Mouse (Mus musculus): ENCODE measurements at regions not wholly inside any gene's neighbourhood (a gene's known extent, or its start where the extent isn't known, plus 50 kb on each side); places are given as distances from the start of the nearest gene placed in this dataset.
A peak's percentile ranks its signal among the peaks of the same experiment; 100 is the strongest.

DNA sequence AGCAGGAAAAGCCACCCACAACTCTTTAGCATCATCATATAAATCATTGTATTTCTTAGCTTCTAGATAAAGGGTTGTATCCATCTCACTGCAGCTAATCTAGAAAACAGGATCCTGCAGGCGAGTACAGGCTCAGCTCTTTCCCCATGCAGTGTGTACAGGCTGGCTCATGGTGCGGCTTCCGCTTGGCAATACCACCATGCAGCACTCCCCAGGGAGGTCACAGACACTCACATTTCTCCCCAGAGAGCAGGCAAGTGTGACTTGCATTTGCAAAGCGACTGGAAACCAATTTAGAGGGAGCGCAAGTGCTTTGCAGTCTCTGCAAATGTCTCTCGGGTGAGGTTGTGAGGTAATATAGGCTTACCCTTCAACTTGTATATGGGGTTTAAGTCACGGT is 69.1 kb upstream of the Zfp366 start:
- WGBS: 82% methylated on average over 7 of the region's 7 CpGs
- no peak overlapping the region for H3K4me3 ChIP-seq
- H3K9ac ChIP-seq: no peak overlapping the region
- no peaks in the 10 kb centered on the region for H3K36me3 ChIP-seq
- no peaks in the 10 kb centered on the region for H3K27me3 ChIP-seq
- H3K4me1 ChIP-seq (replicated peaks): peaks cover 7% of the 10 kb centered on the region; the same call in 1 of the 2 replicates
- H3K27ac ChIP-seq: no peak overlapping the region
- H3K4me2 ChIP-seq: no peak overlapping the region
- H3K9me3 ChIP-seq: no peaks in the 10 kb centered on the region
- no peak for ATAC-seq (ENCODE audit: low FRiP score)

GRCm38 (mm10) chr13:99114565-99114964 is 70.1 kb upstream of the Zfp366 start:
- Histone ChIP-seq H3K9me3 (no peaks in the 10 kb centered on the region), H3K4me1 (replicated peaks) (peaks cover 7% of the 10 kb centered on the region; the same call in 1 of the 2 replicates), H3K27ac (no peak overlapping the region), H3K27me3 (no peaks in the 10 kb centered on the region), H3K4me3 (no peak overlapping the region), H3K4me2 (no peak overlapping the region), H3K9ac (no peak overlapping the region), H3K36me3 (no peaks in the 10 kb centered on the region)
- WGBS: 73% methylated on average over 3 of the region's 3 CpGs
- no peak for ATAC-seq (ENCODE audit: low FRiP score)

DNA sequence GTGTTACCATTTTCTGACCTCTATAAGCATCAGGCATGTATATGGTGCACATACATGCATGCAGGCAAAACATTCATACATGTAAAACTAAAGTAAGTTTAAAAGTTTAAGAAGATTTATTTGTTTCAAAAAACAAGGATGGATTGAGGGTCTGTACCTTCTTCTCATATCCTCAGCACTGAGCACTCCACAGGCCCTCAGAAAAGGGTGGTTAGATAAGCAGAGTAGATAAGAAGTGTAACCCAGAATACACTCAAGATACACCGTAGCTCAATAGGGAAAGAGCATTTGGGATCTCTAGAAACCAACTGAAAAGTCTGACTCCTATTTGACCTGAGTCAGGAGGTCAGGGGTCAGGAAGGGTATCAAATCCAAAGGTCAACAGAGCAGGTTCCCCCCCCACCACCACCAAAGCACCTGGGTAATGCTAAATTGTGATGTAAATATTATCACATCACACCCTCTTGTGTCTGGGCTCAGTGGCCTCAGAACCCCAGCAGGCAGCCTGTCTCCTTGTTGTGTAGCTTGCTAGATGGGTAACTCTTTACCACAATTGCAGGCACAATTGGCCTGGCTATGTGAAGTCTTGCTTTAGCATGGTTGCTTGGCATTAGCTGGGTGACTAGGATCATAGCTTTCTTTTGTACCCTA is 72.8 kb upstream of the Zfp366 start:
- 86% methylated on average over 1 of the region's 1 CpGs for WGBS
- no peak overlapping the region for H3K4me2 ChIP-seq
- ATAC-seq (ENCODE audit: low FRiP score): no peak

GRCm38 (mm10) chr13:99107983-99108382 is 76.6 kb upstream of the Zfp366 start:
- Histone ChIP-seq H3K36me3 (no peaks in the 10 kb centered on the region), H3K4me2 (no peak overlapping the region), H3K27me3 (no peaks in the 10 kb centered on the region), H3K4me1 (replicated peaks) (no peaks in the 10 kb centered on the region), H3K4me3 (no peak overlapping the region), H3K9me3 (no peaks in the 10 kb centered on the region), H3K27ac (no peak overlapping the region), H3K9ac (no peak overlapping the region)
- WGBS: 80% methylated on average over 4 of the region's 4 CpGs
- no peak for ATAC-seq (ENCODE audit: low FRiP score)

More for the DNA sequence above, 72.8 kb upstream of the Zfp366 start:
- Histone ChIP-seq H3K36me3 (no peaks in the 10 kb centered on the region), H3K9me3 (no peaks in the 10 kb centered on the region), H3K27ac (no peak overlapping the region), H3K4me3 (no peak overlapping the region), H3K4me1 (replicated peaks) (no peaks in the 10 kb centered on the region), H3K9ac (no peak overlapping the region), H3K27me3 (no peaks in the 10 kb centered on the region)

- peaks cover 24% of the 10 kb centered on the region for H3K4me1 ChIP-seq (replicated peaks)
- 88% methylated on average over 9 of the region's 9 CpGs for WGBS
- no peaks in the 10 kb centered on the region for H3K27me3 ChIP-seq
- no peaks in the 10 kb centered on the region for H3K36me3 ChIP-seq
- H3K9ac ChIP-seq: no peak overlapping the region
- H3K9me3 ChIP-seq: no peaks in the 10 kb centered on the region
- no peak overlapping the region for H3K27ac ChIP-seq
- H3K4me3 ChIP-seq: no peak overlapping the region
- ATAC-seq (ENCODE audit: low FRiP score): no peak
- no peak overlapping the region for H3K4me2 ChIP-seq
These were observed 82.4 kb upstream of the Zfp366 start for GRCm38 (mm10) chr13:99102089-99102681.

DNA sequence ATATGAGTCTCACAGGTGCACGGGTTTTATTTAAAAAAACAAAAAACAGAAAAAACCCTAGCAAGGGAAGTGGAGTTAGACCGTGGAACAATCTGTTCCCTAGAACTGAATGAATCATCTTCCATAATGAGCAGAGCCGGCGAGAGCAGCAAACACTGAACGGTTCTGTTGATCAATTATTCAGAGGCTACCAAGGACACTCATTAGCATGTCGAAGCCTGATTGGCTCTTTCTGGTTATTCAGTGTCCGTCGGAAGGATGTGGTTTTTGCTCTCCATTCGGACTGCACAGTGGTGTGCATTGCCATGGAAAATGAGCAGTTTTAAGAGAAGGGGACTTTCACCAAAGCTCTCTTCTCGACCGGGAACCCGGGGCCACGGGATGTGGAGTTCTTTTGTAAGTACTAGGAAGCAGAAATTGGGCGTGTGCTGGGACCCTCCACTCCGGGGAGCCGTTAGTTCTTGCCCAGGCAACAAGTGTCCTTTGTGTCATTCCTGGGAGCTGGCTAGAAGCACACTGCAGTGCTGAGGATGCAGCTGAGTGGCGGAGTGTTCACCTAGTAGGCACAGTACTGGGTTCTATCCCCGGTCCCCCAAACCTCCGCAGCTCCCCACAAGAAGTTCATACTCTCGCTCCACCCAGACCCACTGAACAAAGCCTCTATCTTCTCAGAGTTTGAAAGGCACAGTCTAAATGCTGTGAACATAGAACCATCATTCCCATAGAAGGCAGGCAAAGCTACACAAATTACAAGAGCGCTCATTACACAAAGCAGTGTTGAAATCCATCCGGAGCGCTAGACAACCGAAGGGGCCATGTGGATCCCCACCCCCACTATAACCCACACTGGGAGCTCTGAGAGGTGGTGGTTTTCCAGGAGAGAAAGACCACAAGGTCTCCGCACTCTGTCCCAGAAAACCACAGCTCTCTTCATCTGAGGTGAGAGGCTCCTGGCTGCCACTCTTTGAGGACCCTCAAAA is 83.9 kb upstream of the Zfp366 start:
- H3K4me3 ChIP-seq: peak overlapping the region; percentile 26
- WGBS: 34% methylated on average over 25 of the region's 25 CpGs

GRCm38 (mm10) chr13:99099794-99100429 is 84.7 kb upstream of the Zfp366 start:
- H3K27ac ChIP-seq: peak overlapping the region; percentile 65
- peak overlapping the region; percentile 48 for H3K4me2 ChIP-seq
- ATAC-seq (ENCODE audit: low FRiP score): peak; percentile 47
- no peaks in the 10 kb centered on the region for H3K36me3 ChIP-seq
- WGBS: 24% methylated on average over 6 of the region's 6 CpGs
- H3K9me3 ChIP-seq: no peaks in the 10 kb centered on the region
- peaks cover 24% of the 10 kb centered on the region for H3K4me1 ChIP-seq (replicated peaks)
- no peak overlapping the region for H3K9ac ChIP-seq
- H3K4me3 ChIP-seq: peak overlapping the region; percentile 26
- H3K27me3 ChIP-seq: no peaks in the 10 kb centered on the region

More for the DNA sequence above, 83.9 kb upstream of the Zfp366 start:
- Histone ChIP-seq H3K27ac (peak overlapping the region; percentile 65), H3K36me3 (no peaks in the 10 kb centered on the region), H3K27me3 (no peaks in the 10 kb centered on the region), H3K4me2 (peak overlapping the region; percentile 48), H3K9me3 (no peaks in the 10 kb centered on the region), H3K9ac (no peak overlapping the region; the same call in 1 of the 2 replicates), H3K4me1 (replicated peaks) (peaks cover 24% of the 10 kb centered on the region)
- peak; percentile 90 for ATAC-seq (ENCODE audit: low FRiP score)

GRCm38 (mm10) chr13:99099226-99099625 is 85.4 kb upstream of the Zfp366 start:
- H3K27ac ChIP-seq: peak overlapping the region; percentile 53; the same call in 1 of the 2 replicates
- H3K9me3 ChIP-seq: no peaks in the 10 kb centered on the region
- H3K9ac ChIP-seq: no peak overlapping the region
- peaks cover 25% of the 10 kb centered on the region for H3K4me1 ChIP-seq (replicated peaks)
- no peaks in the 10 kb centered on the region for H3K36me3 ChIP-seq
- no peaks in the 10 kb centered on the region for H3K27me3 ChIP-seq
- H3K4me3 ChIP-seq: no peak overlapping the region
- H3K4me2 ChIP-seq: no peak overlapping the region
- WGBS: 89% methylated on average over 7 of the region's 7 CpGs
- no peak for ATAC-seq (ENCODE audit: low FRiP score)

DNA sequence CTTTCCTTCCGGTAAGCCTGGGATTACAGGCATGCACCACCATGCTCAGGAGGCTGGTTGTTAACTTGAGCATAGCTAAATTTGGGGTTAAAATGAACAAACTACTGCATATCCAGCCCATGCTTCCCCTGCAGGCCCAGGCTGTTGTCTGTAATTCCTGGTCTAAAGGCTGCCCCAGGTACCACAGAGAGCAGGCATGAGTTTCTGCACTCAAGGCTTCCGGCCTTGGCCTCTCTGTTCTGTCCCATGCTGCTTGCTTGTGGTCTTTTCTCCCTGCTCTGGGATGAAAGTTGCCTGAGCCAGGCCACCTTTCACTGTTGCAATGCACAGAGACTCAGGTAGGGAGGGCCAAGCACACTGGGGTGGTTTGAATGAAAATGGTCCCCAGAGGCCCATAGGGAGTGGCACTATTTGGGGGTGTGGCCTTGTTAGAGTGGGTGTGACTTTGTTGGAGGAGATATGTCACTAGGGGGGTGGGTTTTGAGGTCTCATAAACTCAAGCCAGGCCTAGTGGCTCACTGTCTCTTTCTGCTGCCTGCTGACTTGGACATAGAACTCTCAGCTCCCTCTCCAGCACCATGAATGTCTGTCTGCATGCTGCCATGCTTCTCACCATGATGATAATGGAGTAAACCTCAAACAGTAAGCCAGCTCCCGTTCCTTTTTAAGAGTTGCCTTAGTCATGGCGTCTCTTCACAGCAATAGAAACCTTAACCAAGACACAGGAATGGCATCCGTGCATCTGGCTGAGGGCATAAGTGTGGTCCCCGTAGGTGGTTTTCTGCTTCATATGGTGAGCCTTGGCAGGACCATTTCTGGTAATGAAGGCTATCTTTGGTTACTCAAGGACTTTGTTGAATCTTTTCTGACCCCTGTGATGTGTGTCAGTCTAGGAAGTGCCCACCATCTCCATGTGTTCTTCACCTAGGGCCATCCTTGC is 86.7 kb upstream of the Zfp366 start:
- H3K4me1 ChIP-seq (replicated peaks): peaks cover 34% of the 10 kb centered on the region
- H3K36me3 ChIP-seq: no peaks in the 10 kb centered on the region
- H3K4me3 ChIP-seq: no peak overlapping the region
- no peak overlapping the region for H3K27ac ChIP-seq
- no peak for ATAC-seq (ENCODE audit: low FRiP score)
- H3K4me2 ChIP-seq: no peak overlapping the region
- 97% methylated on average over 6 of the region's 6 CpGs for WGBS
- H3K9me3 ChIP-seq: no peaks in the 10 kb centered on the region
- no peak overlapping the region for H3K9ac ChIP-seq
- H3K27me3 ChIP-seq: no peaks in the 10 kb centered on the region

- Histone ChIP-seq H3K27ac (no peak overlapping the region), H3K36me3 (no peaks in the 10 kb centered on the region), H3K9ac (no peak overlapping the region), H3K4me2 (no peak overlapping the region), H3K4me3 (no peak overlapping the region), H3K27me3 (no peaks in the 10 kb centered on the region), H3K4me1 (replicated peaks) (peaks cover 43% of the 10 kb centered on the region), H3K9me3 (no peaks in the 10 kb centered on the region)
- 94% methylated on average over 6 of the region's 6 CpGs for WGBS
- ATAC-seq (ENCODE audit: low FRiP score): no peak
These were observed 87.8 kb upstream of the Zfp366 start for GRCm38 (mm10) chr13:99096837-99097236.

DNA sequence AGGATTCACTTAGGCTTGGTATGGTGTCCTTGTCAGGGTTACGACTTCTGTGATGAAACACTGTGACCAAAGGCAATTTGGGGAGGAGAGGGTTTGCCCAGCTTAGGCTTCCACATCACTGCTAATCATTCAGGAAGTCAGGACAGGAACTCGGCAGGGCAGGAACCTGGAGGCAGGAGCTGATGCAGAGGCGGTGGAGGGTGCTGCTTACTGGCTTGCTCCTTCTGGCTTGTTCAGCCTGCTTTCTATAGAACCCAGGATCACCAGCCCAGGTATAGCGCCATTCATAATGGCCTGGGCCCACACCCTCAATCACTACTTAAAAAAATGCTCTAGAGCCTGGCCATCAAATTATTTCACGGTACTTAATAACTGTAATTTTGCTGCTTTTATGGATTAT is 89.6 kb upstream of the Zfp366 start:
- Histone ChIP-seq H3K9me3 (no peaks in the 10 kb centered on the region), H3K4me3 (no peak overlapping the region), H3K27me3 (no peaks in the 10 kb centered on the region), H3K27ac (no peak overlapping the region), H3K9ac (no peak overlapping the region), H3K4me2 (no peak overlapping the region), H3K4me1 (replicated peaks) (peaks cover 34% of the 10 kb centered on the region), H3K36me3 (no peaks in the 10 kb centered on the region)
- whole genome bisulfite sequencing: 91% methylated on average over 5 of the region's 5 CpGs
- no peak for ATAC-seq (ENCODE audit: low FRiP score)
